Mouse (Mus musculus) c-Kit-negative CD71-positive TER-119-positive erythroid progenitor cells, embryonic 14.5 days (primary cell): Measurements from ENCODE around the gene Phf13.
"Not testable (repeated sequence)": the region's sequence is repeated elsewhere in the genome, so short reads cannot be mapped to it uniquely, and the experiment has no call there.

Experiments
- DNase-seq: peaks from one replicate; pipeline ENCODE4 v3.0.0-alpha.2; 2013; ENCODE audit warnings: low read depth, low spot score

Gene Phf13

GRCm38 (mm10) chr4:151996173-151996950 lies at the start of gene Phf13:
TSS of gene Phf13 (minus strand) at chr4:151996258.
- DNase-seq: peak; percentile 97

- DNase-seq: no peak
Measured at GRCm38 (mm10) chr4:152044609-152045008, 48.6 kb upstream of the Phf13 start.

- no peak for DNase-seq
Measured at GRCm38 (mm10) chr4:152043171-152043570, 47.1 kb upstream of the Phf13 start.

DNA sequence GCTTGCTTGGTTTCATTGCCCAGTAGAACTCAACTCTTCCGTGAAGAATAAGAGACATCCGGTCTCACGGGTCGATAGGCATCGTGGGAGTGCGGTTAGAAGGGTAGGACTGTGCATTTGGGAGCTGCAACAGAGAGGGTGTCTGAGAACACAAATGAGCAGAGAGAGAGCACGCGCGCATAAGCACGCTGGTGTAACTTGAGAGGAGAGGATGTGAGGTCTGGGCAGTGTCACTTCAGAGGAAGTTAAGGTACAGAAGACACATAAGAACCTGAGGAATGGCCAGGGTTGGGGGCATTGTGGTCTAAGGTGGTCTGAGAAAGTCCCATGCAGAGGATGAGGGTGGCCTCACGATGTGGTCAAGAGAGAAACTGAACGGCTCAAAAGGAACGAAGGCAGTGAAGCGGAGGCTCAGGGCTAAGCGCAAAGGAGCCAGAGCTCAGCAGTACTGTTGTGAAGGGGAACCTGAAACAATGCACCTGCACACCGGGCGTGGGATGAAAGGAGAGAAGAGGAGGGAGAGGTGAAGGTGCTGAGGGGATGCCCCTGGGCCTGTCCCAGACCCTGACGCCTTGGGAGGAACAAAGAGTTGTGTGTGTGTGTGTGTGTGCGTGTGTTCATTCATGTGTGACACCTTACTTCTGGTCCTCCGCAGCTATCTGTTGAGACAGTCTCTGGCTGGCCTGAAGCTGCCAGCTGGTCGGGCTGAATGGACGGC lies 46.0 kb upstream of the Phf13 start:
- DNase-seq: no peak

- no peak for DNase-seq
Measured at GRCm38 (mm10) chr4:152039831-152040310, 43.8 kb upstream of the Phf13 start.

DNA sequence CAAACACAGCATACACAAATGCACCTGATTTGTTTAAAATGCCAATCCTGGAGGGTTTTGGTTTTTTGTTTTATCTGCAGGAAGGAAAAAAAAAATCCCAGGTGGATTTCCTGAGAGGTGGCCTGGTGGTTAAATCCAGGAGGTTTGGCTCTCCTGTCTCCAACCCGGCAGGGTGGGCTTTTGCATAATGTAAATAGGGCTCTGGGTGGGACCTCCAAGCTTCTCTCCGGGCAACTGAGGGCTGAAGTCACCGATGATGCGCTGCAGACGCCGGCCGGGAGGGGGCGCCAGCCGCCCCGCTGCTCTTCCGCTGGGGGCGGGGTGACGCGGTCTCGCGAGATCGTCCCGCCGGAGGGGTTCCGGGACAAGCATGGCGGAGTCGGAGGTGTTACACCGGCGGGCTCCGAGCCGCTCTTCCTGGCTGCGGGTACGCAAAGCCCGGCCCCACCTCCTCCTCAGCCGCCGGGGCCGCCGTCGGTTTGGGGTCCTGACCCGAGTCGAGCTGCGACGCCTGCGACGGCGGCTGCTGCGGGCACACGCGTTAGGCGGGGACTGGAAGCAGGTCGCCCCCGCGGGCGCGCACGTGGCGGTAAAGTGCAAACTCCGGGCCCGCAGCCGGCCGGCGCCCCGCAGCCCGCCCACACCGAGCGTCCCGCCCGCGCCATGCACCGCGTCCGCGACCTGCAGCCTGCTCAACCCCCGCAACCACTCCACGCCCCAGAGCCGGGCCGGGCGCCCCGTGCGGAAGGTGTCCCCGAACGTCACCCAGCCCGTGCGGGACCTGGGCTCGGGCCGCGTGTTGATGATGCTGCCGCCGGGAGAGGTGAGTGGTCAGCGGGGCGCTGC lies 43.1 kb upstream of the Phf13 start, which contains the start of gene Nol9:
Nol9 (plus strand) TSS at position 337 of the 846 bp plus-strand sequence.
- peak; percentile 79 for DNase-seq

- no peak for DNase-seq
Measured at GRCm38 (mm10) chr4:152038225-152038984, 42.3 kb upstream of the Phf13 start, which contains the start of gene Tas1r1. TSS of gene Tas1r1 (minus strand) at chr4:152038568.

- not testable (repeated sequence) for DNase-seq
Measured at GRCm38 (mm10) chr4:152036464-152036863, 40.4 kb upstream of the Phf13 start.

- DNase-seq: no peak
Measured at GRCm38 (mm10) chr4:152032922-152033321, 36.9 kb upstream of the Phf13 start.

DNA sequence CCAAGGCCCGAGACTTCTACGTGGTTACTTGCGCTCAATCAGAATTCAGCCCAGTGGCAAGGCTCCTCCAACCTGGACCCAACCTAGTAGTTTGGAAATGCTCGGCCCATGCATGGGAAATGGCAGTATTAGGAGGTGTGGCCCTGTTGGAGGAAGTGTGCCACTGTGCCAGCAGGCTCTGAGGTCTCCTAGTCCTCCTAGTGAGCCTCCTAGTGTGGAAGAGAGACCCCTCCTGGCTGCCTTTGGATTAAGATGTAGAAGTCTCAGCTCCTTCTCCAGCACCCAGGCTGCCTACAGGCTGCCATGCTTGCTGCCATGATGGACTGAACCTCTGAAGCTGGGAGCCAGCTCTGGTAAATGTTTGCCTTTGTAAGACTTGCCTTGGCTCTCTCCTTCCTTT lies 33.9 kb upstream of the Phf13 start:
- DNase-seq: no peak

GRCm38 (mm10) chr4:152029087-152029486 lies 33.0 kb upstream of the Phf13 start:
- DNase-seq: no peak

DNA sequence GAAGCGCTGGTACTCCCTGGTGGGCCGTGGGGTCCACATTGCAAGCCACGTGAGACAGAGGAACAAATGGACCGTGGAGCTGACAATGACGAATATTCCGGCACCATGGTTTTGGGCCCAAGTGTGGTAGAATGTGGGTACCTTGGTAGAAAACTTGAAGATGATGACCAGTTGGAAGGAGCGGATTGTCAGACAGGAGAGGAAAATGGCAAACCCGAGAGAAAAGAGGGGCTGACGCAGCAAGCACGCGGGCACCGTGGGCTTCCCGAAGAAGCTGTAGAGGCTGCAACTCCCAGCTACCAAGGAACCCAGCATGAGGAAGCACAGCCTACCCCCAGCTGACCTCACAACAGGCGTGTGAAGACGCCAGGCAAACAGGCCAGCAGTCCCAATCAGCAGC lies 32.4 kb upstream of the Phf13 start:
- DNase-seq: no peak

GRCm38 (mm10) chr4:152027524-152027923 lies 31.5 kb upstream of the Phf13 start, which contains the start of gene Zbtb48:
TSS of gene Zbtb48 (minus strand) at chr4:152027671.
- peak; percentile 94 for DNase-seq

DNA sequence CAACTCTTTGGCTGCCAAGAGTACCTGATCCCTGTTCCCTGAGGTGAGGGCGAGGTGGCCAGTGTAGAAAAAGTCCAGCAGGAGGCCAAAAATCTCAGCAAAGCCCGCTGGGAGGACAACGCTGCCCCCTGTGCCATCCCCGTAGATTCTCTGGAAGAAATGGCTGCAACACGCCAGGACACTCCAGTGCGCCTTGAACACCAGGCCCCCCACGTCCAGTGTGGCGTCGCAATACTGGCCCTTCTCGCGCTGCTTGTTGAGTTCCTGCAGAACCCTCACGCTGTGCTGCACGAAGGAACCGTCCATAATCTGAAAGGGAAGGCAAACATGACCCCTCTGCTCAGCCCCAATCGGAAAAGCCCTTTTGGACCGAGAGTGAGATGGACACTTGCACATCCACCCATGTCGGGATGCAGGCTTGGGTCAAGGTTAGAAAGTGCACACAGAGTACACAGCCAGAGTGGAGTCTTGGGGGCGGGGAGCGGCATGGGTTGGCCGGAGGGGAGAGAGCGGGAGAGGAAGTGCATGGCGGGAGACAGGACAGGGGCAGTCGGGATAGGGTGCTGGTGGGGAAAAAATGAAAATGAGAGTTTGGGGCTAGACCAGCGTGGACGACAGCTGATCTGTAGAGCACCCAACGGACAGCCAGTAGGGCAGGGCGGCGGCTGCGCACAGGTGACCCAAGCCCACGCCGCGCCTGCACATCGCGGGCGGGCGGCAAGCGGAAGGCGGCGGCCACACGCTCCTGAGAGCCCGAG lies 30.9 kb upstream of the Phf13 start:
- DNase-seq: no peak

DNA sequence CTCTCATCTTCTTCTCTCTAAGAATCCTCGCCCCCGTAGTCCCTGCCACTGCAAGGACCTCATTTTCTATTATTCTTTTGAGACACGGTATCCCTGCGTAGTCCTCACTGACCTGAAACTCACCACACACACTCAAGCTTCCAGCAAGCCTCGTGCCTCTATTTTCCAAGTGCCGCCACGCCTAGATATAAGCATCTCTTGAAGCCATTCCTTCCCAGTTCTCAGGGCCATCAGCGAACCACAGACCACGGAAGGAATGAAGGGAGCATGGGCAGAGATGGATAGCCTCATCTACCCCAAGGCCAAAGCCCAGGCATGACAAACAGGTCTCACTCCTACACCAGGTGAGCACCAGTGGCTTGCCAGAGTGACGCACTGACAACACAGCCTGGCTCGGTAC lies 28.5 kb upstream of the Phf13 start:
- DNase-seq: no peak

DNA sequence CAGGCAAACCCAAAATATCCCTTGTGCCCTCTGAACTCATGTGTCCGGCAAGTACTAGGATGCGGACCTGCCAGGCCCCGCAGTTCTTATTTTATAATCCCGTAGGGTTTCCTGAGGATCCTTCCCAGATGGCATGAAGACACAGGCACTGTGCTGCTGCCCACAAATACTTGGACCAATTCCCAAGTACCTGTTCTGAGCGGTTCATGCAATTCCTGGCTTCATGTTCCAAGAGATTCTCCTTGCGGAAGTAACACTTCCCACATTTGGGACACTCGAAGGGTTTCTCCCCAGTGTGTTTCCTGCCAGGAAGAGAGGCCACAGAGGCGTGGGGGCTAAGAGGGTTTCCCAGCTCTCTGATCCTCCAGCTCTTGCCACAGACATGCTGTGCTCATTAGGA lies 26.4 kb upstream of the Phf13 start:
- no peak for DNase-seq

DNA sequence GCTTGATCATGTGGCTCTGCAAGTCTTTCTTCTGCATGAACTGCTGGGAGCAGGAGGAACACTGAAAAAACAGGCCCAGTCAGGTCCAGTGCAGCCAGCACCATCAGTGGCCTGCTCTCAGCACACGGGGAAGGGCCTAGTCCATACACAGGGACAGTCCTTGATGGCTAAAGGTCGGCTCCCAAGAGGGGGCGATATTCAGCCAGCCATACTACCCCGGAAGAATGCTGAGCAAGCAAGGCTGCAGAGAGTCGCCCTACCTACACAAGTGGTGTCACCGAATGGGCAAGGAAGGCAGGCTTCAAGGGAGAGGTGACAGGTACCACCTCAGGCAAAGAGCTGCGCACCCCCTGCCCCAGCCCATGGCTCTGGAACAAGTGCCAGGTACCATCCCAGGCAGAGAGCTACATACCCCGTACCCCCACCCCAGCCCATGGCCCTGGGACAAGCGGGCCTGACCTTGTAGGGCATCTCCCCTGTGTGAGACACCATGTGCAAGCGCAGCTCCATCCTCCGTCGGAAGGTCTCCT lies 25.6 kb upstream of the Phf13 start:
- DNase-seq: no peak

- no peak for DNase-seq
Measured at GRCm38 (mm10) chr4:152020024-152020423, 24.0 kb upstream of the Phf13 start.

DNA sequence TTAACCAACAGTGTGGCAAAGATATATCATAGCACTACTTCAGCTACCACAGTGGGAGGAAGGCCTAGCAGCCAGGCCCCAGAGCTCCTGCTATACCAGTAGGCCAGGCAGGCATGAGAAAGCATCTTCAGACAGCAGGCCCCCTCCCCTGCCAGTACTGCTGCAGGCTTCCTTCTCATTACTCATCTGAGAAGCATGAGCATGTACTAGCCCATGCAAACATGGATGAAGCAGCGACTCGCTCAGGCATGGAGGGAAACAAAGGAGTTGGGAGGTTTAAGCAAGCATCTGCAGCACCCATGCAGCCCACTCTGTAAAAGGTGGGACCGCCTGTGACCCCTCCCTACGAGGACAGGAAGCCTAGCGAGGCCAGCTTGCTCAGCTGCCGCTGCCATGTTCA lies 23.0 kb upstream of the Phf13 start:
- DNase-seq: no peak
